Mouse (Mus musculus) liver, embryonic 11.5 days (tissue): ENCODE measurements around the gene 1700001P01Rik. TPM values are rescaled to one million over a fixed set of nuclear protein-coding genes. Genes with fewer than 3 reads are reported as not detected.

Experiments used
- ATAC-seq: fragments of 200-750 bp; cut with Nextera tagmentation; replicated peaks from 2 replicates; pipeline ENCODE4 v1.8.0; 2017; ENCODE audit warnings: moderate number of reproducible peaks, mild to moderate bottlenecking, moderate TSS enrichment, moderate library complexity; ENCODE audit not compliant: low FRiP score
- DNase-seq: peaks from one replicate; pipeline ENCODE4 v3.0.0-alpha.2; 2017; ENCODE audit warnings: low spot score
- H3K27ac ChIP-seq: fragments of 300-500 bp; sonication (generic); 2 replicates; pipeline ENCODE4 v1.5.1; 2014; ENCODE audit warnings: mild to moderate bottlenecking, low read depth, low read length, control low read depth
- H3K27me3 ChIP-seq: fragments of 300-500 bp; sonication (generic); replicated peaks from 2 replicates; pipeline ENCODE4 v1.6.1; 2014; ENCODE audit warnings: low read length, mixed read lengths; ENCODE audit not compliant: control insufficient read depth, insufficient read depth
- H3K36me3 ChIP-seq: fragments of 300-500 bp; sonication (generic); 2 replicates; pipeline ENCODE4 v1.6.1; 2014; ENCODE audit warnings: mild to moderate bottlenecking, low read length, moderate library complexity, mixed read lengths; ENCODE audit not compliant: control insufficient read depth, insufficient read depth
- H3K4me1 ChIP-seq: fragments of 300-500 bp; sonication (generic); replicated peaks from 2 replicates; pipeline ENCODE4 v1.6.1; 2014; ENCODE audit warnings: low read length, mixed read lengths; ENCODE audit not compliant: control insufficient read depth, insufficient read depth
- H3K4me2 ChIP-seq: fragments of 300-500 bp; sonication (generic); 2 replicates; pipeline ENCODE4 v1.6.1; 2014; ENCODE audit warnings: mild to moderate bottlenecking, control low read depth, moderate library complexity
- H3K4me3 ChIP-seq: fragments of 300-500 bp; sonication (generic); 2 replicates; pipeline ENCODE4 v1.5.1; 2014; ENCODE audit warnings: low read depth, low read length, control low read depth
- H3K9ac ChIP-seq: fragments of 300-500 bp; sonication (generic); 2 replicates; pipeline ENCODE4 v1.6.1; 2014; ENCODE audit warnings: low read depth, low read length, control low read depth
- H3K9me3 ChIP-seq: fragments of 300-500 bp; sonication (generic); 2 replicates; pipeline ENCODE4 v1.6.1; 2016; ENCODE audit warnings: low read length, inconsistent platforms, mixed read lengths; ENCODE audit not compliant: control insufficient read depth
- WGBS: fragments of 180-500 bp; shearing (Covaris S2); extraction: QIAGEN DNeasy Blood & Tissue Kit; methylation state at CpG from one replicate; pipeline ENCODE4 v1.1.7; 2014; 5-methylcytosine and 5-hydroxymethylcytosine counted together
- polyA plus RNA-seq: library from polyadenylated mRNA; unstranded; fragments of >200 nt; fragmentation: Nextera tagmentation; extraction: Ambion mirVana; gene quantifications from 2 replicates; pipeline ENCODE4 v1.2.1, GENCODE M21; 2014

1700001P01Rik gene
- polyA plus RNA-seq, 1 experiment from 2014 or later: not detected

- Histone ChIP-seq H3K9me3 (no peaks in the 10 kb centered on the region), H3K4me1 (peaks cover 78% of the 10 kb centered on the region), H3K9ac (no peak overlapping the region), H3K27me3 (no peaks in the 10 kb centered on the region), H3K36me3 (peaks cover 10% of the 10 kb centered on the region; the same call in 1 of the 2 replicates), H3K4me2 (no peak overlapping the region), H3K4me3 (no peak overlapping the region), H3K27ac (peak overlapping the region; percentile 62)
- WGBS: 36% methylated on average over 6 of the region's 6 CpGs
- DNase-seq (no peak), ATAC-seq (no peak)
These were observed 31.9 kb upstream of the 1700001P01Rik start for GRCm38 (mm10) chr11:97807626-97808025.

- Histone ChIP-seq H3K4me1 (peaks cover 77% of the 10 kb centered on the region), H3K4me2 (no peak overlapping the region), H3K4me3 (no peak overlapping the region), H3K27ac (no peak overlapping the region; the same call in none of the 2 replicates), H3K36me3 (peaks cover 12% of the 10 kb centered on the region; the same call in 1 of the 2 replicates), H3K9me3 (no peaks in the 10 kb centered on the region), H3K9ac (no peak overlapping the region; the same call in 1 of the 2 replicates), H3K27me3 (no peaks in the 10 kb centered on the region)
- 74% methylated on average over 7 of the region's 7 CpGs for WGBS
- no peak for DNase-seq
- ATAC-seq: no peak
These were observed 30.9 kb upstream of the 1700001P01Rik start for GRCm38 (mm10) chr11:97806613-97806964.

GRCm38 (mm10) chr11:97805662-97806612 lies 30.2 kb upstream of the 1700001P01Rik start:
- DNase-seq (no peak), ATAC-seq (no peak)
- no peak overlapping the region; the same call in 1 of the 2 replicates for H3K9ac ChIP-seq
- no peaks in the 10 kb centered on the region for H3K9me3 ChIP-seq
- no peak overlapping the region for H3K4me3 ChIP-seq
- H3K27ac ChIP-seq: peak overlapping the region; percentile 44
- peak overlapping the region; percentile 2 for H3K4me2 ChIP-seq
- peaks cover 78% of the 10 kb centered on the region for H3K4me1 ChIP-seq
- H3K27me3 ChIP-seq: no peaks in the 10 kb centered on the region
- H3K36me3 ChIP-seq: peaks cover 12% of the 10 kb centered on the region; the same call in 1 of the 2 replicates
- 52% methylated on average over 15 of the region's 15 CpGs for WGBS

GRCm38 (mm10) chr11:97804841-97805661 lies 29.3 kb upstream of the 1700001P01Rik start:
- peak overlapping the region; percentile 5; the same call in 1 of the 2 replicates for H3K9ac ChIP-seq
- DNase-seq (no peak), ATAC-seq (no peak)

GRCm38 (mm10) chr11:97803847-97804246 lies 28.1 kb upstream of the 1700001P01Rik start:
- peaks cover 10% of the 10 kb centered on the region; the same call in 1 of the 2 replicates for H3K36me3 ChIP-seq
- H3K27ac ChIP-seq: no peak overlapping the region
- DNase-seq (no peak), ATAC-seq (no peak)
- H3K27me3 ChIP-seq: no peaks in the 10 kb centered on the region
- H3K4me3 ChIP-seq: no peak overlapping the region
- H3K4me1 ChIP-seq: peaks cover 60% of the 10 kb centered on the region
- 65% methylated on average over 5 of the region's 5 CpGs for WGBS
- H3K9ac ChIP-seq: no peak overlapping the region
- no peaks in the 10 kb centered on the region for H3K9me3 ChIP-seq
- no peak overlapping the region; the same call in 1 of the 2 replicates for H3K4me2 ChIP-seq

More at GRCm38 (mm10) chr11:97804841-97805661, 29.3 kb upstream of the 1700001P01Rik start:
- H3K4me1 ChIP-seq: peaks cover 71% of the 10 kb centered on the region
- H3K4me2 ChIP-seq: peak overlapping the region; percentile 2
- peak overlapping the region; percentile 63 for H3K27ac ChIP-seq
- WGBS: 35% methylated on average over 9 of the region's 9 CpGs
- H3K4me3 ChIP-seq: no peak overlapping the region; the same call in 1 of the 2 replicates
- peaks cover 12% of the 10 kb centered on the region; the same call in 1 of the 2 replicates for H3K36me3 ChIP-seq
- no peaks in the 10 kb centered on the region for H3K9me3 ChIP-seq
- H3K27me3 ChIP-seq: no peaks in the 10 kb centered on the region

- Histone ChIP-seq H3K4me2 (peak overlapping the region; percentile 21; the same call in 1 of the 2 replicates), H3K27me3 (no peaks in the 10 kb centered on the region), H3K36me3 (peaks cover 7% of the 10 kb centered on the region; the same call in 1 of the 2 replicates), H3K9ac (no peak overlapping the region), H3K4me3 (no peak overlapping the region), H3K4me1 (peaks cover 57% of the 10 kb centered on the region), H3K27ac (peak overlapping the region; percentile 48; the same call in 1 of the 2 replicates), H3K9me3 (no peaks in the 10 kb centered on the region)
- no peak for DNase-seq
- ATAC-seq: no peak
- WGBS: 61% methylated on average over 6 of the region's 6 CpGs
These were observed 26.8 kb upstream of the 1700001P01Rik start for GRCm38 (mm10) chr11:97802495-97802894.

- Histone ChIP-seq H3K9me3 (no peaks in the 10 kb centered on the region), H3K4me2 (peak overlapping the region; percentile 72), H3K4me1 (peaks cover 55% of the 10 kb centered on the region), H3K27me3 (no peaks in the 10 kb centered on the region), H3K4me3 (peak overlapping the region; percentile 64; the same call in 1 of the 2 replicates), H3K36me3 (peaks cover 6% of the 10 kb centered on the region; the same call in 1 of the 2 replicates), H3K27ac (peak overlapping the region; percentile 48; the same call in 1 of the 2 replicates), H3K9ac (no peak overlapping the region)
- WGBS: 18% methylated on average over 1 of the region's 1 CpGs
- DNase-seq (no peak), ATAC-seq (no peak)
These were observed 26.4 kb upstream of the 1700001P01Rik start for GRCm38 (mm10) chr11:97802194-97802470.

- Histone ChIP-seq H3K9ac (no peak overlapping the region; the same call in 1 of the 2 replicates), H3K36me3 (0 out of 2 replicates have a peak, but pooled peaks cover 2% of the 10 kb centered on the region), H3K9me3 (no peaks in the 10 kb centered on the region), H3K27ac (no peak overlapping the region), H3K4me3 (peak overlapping the region; percentile 64), H3K27me3 (no peaks in the 10 kb centered on the region), H3K4me2 (peak overlapping the region; percentile 72), H3K4me1 (peaks cover 54% of the 10 kb centered on the region)
- DNase-seq: no peak
- 23% methylated on average over 8 of the region's 8 CpGs for WGBS
- no peak for ATAC-seq
These were observed 25.9 kb upstream of the 1700001P01Rik start for GRCm38 (mm10) chr11:97801409-97802193.
